7 mouse cellular contexts compared by ENCODE assay signal in the genomic region with DNA sequence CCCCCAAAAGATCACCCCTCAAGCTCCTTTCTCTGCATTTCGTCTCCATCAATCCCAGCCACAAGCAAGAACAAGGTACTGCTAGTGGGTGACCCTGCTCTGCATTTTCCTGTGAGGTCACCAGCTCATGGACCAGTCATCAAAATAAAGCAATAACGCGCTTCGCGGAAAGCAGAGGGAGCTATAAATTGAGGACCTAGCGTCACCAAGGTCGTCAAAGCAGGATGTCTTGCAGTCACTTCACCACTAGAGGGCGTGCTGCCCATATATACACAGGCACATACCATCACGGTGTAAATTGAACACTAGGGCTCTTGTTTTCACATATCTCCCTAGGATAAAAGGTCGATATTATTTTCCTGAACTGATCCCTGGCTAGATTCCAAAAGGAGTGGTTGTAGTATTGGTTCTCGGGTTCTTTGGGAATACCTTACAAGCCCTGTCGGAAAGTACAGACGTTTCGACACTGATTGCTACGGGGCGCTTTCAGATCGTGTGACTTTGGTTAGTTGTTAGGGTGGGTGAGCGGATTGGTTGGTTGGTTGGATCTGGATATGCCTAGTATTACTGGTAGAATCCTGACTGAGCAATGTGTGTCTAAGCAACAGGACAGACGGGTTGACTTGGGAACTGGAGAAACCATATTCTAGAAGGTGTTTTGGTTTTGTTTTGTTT.
DNase-seq lines count a peak whose midpoint lies in the region; ATAC-seq lines count a peak whose summit lies in the region.

No protein-coding gene starts in this region.

- intact Hi-C loops in left cerebral cortex, postnatal 10 days (cut with DNase I), result loop anchor here (5.0 kb wide), 1 partner anchor 81 kb away; a partner anchor contains a TSS

- peak; percentile 91 for ATAC-seq in inflammation-experienced regulatory T-cells, adult 6 months
- ATAC-seq in megakaryocyte progenitor cell, adult 5-6 weeks (replicated peaks; ENCODE audit: poor library complexity), result peak; percentile 96

- DNase-seq in adrenal gland, adult (ENCODE audit: inconsistent age in 2 of 2, low spot score in 1 of 2), result peak; percentile 81 to 94
- DNase-seq in cerebellum, postnatal 36 days, result peak; percentile 36 to 47
- DNase-seq in gastrocnemius, postnatal 10 days, result peak; percentile 60
- DNase-seq in left cerebral cortex, postnatal 10 days (ENCODE audit: extremely low spot score in 1 of 2, low spot score in 2 of 2), result peak; percentile 51 to 59
- DNase-seq in right cerebral cortex, postnatal 4 days, result peak; percentile 57

Comparison
In these comparisons a context has a peak if more than half of its experiments do, and no peak if none do; other contexts are left out.
1. Peak in every context shown above with its lines: DNase-seq and ATAC-seq.